Mouse (Mus musculus): ENCODE results near the gene Clk2.

- TF ChIP-seq CTCF (IDR thresholded peaks at IDR 0.05; ENCODE audit: borderline replicate concordance, insufficient read depth, low read length) = no peak
- no peak for TF ChIP-seq POLR2A (IDR thresholded peaks at IDR 0.05; ENCODE audit: low read depth, low read length)
These were observed 45.1 kb downstream of the Clk2 start for GRCm38 (mm10) chr3:89209731-89210130.
